Mouse (Mus musculus) splenic B cell, adult 2 months (primary cell): ENCODE measurements around the gene Klhl8.
"Not testable (repeated sequence)": the region's sequence is repeated elsewhere in the genome, so short reads cannot be mapped to it uniquely, and the experiment has no call there.

Experiments
- DNase-seq: peaks from one replicate; pipeline ENCODE4 v3.0.0-alpha.2; 2011; ENCODE audit warnings: low read depth, low spot score
- H3K27me3 ChIP-seq: 2 replicates; pipeline ENCODE4 v1.6.1; 2012; ENCODE audit warnings: mild to moderate bottlenecking, low read length, moderate library complexity, mixed read lengths; ENCODE audit not compliant: control insufficient read depth, poor library complexity, insufficient read depth, severe bottlenecking
- H3K36me3 ChIP-seq: 2 replicates; pipeline ENCODE4 v1.6.1; 2012; ENCODE audit warnings: mild to moderate bottlenecking, low read length, moderate library complexity, mixed read lengths; ENCODE audit not compliant: control insufficient read depth, poor library complexity, insufficient read depth, severe bottlenecking

Gene Klhl8

GRCm38 (mm10) chr5:103910748-103911409, at the start of gene Klhl8:
Gene Klhl8 (minus strand): TSS chr5:103911259.
- no peaks in the 10 kb centered on the region for H3K27me3 ChIP-seq
- no peaks in the 10 kb centered on the region for H3K36me3 ChIP-seq
- peak; percentile 82 for DNase-seq

GRCm38 (mm10) chr5:103954638-103955037, 43.6 kb upstream of the Klhl8 start:
- no peaks in the 10 kb centered on the region for H3K36me3 ChIP-seq
- H3K27me3 ChIP-seq: no peaks in the 10 kb centered on the region
- DNase-seq: no peak

DNA sequence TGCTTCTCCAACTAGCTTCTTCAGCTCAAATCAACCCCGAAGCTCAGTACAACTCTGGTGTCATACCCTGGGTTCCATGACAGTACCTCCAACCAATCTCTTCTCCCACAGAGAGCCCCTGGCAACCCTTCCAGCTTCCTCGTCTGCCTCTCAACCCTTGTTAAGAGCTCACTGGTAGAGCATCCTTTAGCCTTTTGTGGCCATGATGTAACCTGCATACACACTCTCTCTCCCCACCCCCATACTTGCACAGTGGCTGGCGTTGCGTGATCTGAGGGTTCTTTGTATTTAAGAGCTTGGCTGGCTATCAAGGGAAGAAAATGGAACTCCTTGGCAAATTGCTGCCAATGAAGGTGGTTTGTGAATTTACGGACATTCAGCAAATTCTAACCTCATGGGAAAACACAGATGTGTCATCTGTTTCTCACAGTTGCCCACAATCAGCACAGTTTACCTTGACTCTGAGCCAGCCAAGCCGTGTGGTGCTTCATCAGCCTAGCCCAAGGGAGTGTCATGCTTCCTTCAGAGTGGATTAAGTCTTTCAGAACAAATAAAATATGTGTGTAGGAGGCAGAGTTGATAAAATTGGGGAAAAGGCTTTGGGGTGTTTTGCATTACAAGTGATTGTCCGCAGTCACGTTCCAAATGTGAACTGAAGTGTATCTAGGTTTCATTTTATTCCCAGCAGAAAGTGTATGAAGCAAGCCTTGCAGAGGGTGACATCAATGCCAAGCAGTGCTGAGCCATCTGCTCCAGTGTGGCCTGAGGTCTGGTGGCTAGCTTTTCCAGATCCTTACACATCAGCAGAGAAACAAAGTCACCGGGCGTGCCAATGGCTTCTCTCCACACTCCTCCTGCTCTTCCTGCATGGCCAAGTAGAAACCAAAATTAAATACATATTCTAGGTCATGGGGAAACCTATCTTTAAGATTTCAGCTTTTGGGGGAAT, 42.4 kb upstream of the Klhl8 start:
- H3K36me3 ChIP-seq: no peaks in the 10 kb centered on the region
- DNase-seq: no peak
- H3K27me3 ChIP-seq: no peaks in the 10 kb centered on the region

GRCm38 (mm10) chr5:103950138-103950537, 39.1 kb upstream of the Klhl8 start:
- DNase-seq, H3K36me3 ChIP-seq, H3K27me3 ChIP-seq: not testable (repeated sequence)

DNA sequence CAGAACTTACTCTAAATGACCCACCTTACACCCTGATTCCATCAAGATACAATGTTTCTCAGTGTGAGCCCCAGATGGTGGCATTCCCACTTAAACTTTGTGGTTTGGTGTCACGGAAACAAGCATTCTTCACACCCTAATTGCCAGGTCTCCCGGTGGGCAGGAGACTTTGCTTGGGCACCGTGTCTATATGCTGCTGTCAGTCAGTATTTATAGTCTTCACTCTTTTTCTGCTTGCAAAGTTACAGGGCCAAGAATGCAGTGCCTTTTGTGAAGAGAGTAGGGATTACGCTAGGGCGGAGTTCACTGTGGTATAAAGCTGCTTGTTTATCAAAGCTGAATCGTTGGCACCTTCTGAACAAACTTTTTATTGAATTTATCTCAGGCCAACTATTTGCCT, 32.1 kb upstream of the Klhl8 start:
- Histone ChIP-seq H3K27me3 (no peaks in the 10 kb centered on the region), H3K36me3 (no peaks in the 10 kb centered on the region)
- DNase-seq: no peak

- no peak for DNase-seq
- no peaks in the 10 kb centered on the region for H3K36me3 ChIP-seq
- no peaks in the 10 kb centered on the region for H3K27me3 ChIP-seq
Measured at GRCm38 (mm10) chr5:103939856-103940255, 28.8 kb upstream of the Klhl8 start.

- no peak for DNase-seq
- Histone ChIP-seq H3K27me3 (no peaks in the 10 kb centered on the region), H3K36me3 (no peaks in the 10 kb centered on the region)
Measured at GRCm38 (mm10) chr5:103939350-103939652, 28.2 kb upstream of the Klhl8 start.

DNA sequence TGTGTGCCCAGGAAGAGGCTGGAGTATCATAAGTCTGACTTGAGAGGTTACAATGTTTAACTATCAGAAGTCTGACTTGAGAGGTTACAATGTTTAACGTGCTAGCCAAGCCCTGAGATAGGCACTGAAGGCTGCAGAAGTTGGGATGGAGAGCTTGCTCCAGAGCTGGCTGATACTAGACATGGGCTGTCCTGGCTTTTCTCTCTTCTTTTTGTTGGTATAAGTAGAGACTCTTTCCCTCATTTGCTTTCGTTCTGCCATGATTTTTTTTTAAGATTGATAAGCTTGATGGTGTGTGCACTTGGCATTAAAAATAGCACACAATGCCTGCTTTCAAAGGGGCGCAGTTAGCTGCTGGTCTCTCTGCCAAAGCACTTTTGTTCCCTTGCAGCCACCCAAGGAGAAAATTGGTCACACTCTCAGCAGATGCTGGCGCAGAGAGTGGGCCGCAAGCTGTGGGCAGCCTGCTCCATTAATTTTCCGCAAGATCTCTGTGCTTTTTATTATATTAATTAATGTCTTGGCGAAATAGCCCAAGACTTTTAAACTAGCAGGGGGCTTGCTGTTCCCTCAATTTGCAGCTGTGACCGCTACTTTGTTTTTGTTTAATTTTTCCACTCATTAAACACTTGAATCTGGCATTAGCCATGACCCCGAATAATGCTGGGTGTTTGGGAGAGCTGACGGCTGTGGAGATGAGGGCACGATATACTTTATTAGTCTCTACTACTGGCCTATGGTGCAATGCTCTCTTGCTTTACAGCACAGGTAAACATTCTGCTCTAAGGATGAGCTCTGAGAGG, 27.7 kb upstream of the Klhl8 start:
- no peak for DNase-seq
- H3K36me3 ChIP-seq: no peaks in the 10 kb centered on the region
- H3K27me3 ChIP-seq: no peaks in the 10 kb centered on the region

- H3K36me3 ChIP-seq: no peaks in the 10 kb centered on the region
- no peaks in the 10 kb centered on the region for H3K27me3 ChIP-seq
- DNase-seq: peak; percentile 49
Measured at GRCm38 (mm10) chr5:103936906-103937589, 26.0 kb upstream of the Klhl8 start.

- not testable (repeated sequence) for H3K27me3 ChIP-seq, DNase-seq
Measured at GRCm38 (mm10) chr5:103931924-103932323, 20.9 kb upstream of the Klhl8 start.

GRCm38 (mm10) chr5:103930511-103930910, 19.5 kb upstream of the Klhl8 start:
- no peak for DNase-seq
- Histone ChIP-seq H3K36me3 (no peaks in the 10 kb centered on the region), H3K27me3 (no peaks in the 10 kb centered on the region)

More at GRCm38 (mm10) chr5:103931924-103932323, 20.9 kb upstream of the Klhl8 start:
- H3K36me3 ChIP-seq: not testable (repeated sequence)

DNA sequence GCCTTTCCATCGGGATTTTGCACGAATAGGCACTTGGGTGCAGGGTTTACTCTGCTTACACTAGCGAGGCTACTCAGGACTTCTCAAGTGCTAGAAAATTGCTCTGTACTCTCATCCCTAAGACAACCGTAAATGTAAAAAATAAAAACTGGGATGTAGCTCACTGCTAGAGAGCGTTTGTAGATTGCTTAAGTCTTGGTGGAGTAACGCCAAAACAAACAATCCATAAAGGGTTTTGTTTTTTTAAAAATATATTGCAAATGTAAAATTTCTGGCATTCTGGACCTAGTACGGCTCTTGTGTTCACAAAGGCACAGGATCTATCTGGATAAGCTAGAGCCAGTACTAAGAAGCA, 17.1 kb upstream of the Klhl8 start:
- no peaks in the 10 kb centered on the region for H3K36me3 ChIP-seq
- DNase-seq: no peak
- no peaks in the 10 kb centered on the region for H3K27me3 ChIP-seq

- no peaks in the 10 kb centered on the region for H3K27me3 ChIP-seq
- DNase-seq: peak; percentile 85
- no peaks in the 10 kb centered on the region for H3K36me3 ChIP-seq
Measured at GRCm38 (mm10) chr5:103927429-103928195, 16.6 kb upstream of the Klhl8 start.

GRCm38 (mm10) chr5:103926398-103926797, 15.3 kb upstream of the Klhl8 start:
- H3K27me3 ChIP-seq: no peaks in the 10 kb centered on the region
- peak; percentile 60 for DNase-seq

More at GRCm38 (mm10) chr5:103926398-103926797, 15.3 kb upstream of the Klhl8 start:
- no peaks in the 10 kb centered on the region for H3K36me3 ChIP-seq
